Mouse (Mus musculus) heart, postnatal 0 days (tissue): ENCODE measurements around the gene Hoxd3. TPM values are rescaled to one million over a fixed set of nuclear protein-coding genes. Genes with fewer than 3 reads are reported as not detected.

Experiments used
- ATAC-seq: fragments of 200-750 bp; cut with Nextera tagmentation; 2 replicates; pipeline ENCODE4 v1.8.0; 2017; ENCODE audit warnings: low read depth, moderate number of reproducible peaks, moderate library complexity; ENCODE audit not compliant: insufficient read depth
- DNase-seq: peaks from one replicate; pipeline ENCODE4 v3.0.0-alpha.2; 2016; ENCODE audit warnings: low spot score
- H3K27ac ChIP-seq: fragments of 300-500 bp; sonication (generic); 2 replicates; pipeline ENCODE4 v1.5.1; 2014; ENCODE audit warnings: low read depth, mild to moderate bottlenecking
- H3K27me3 ChIP-seq: fragments of 300-500 bp; sonication (generic); 2 replicates; pipeline ENCODE4 v1.6.1; 2014; ENCODE audit warnings: low read length, mixed read lengths; ENCODE audit not compliant: control insufficient read depth, insufficient read depth
- H3K36me3 ChIP-seq: fragments of 300-500 bp; sonication (generic); replicated peaks from 2 replicates; pipeline ENCODE4 v1.6.1; 2014; ENCODE audit warnings: low read length, mixed read lengths; ENCODE audit not compliant: control insufficient read depth, insufficient read depth
- H3K4me1 ChIP-seq: fragments of 300-500 bp; sonication (generic); 2 replicates; pipeline ENCODE4 v1.6.1; 2014; ENCODE audit warnings: antibody characterized with exemption; ENCODE audit not compliant: control insufficient read depth, insufficient read depth
- H3K4me2 ChIP-seq: fragments of 300-500 bp; sonication (generic); 2 replicates; pipeline ENCODE4 v1.6.1; 2014; ENCODE audit warnings: low read depth, mild to moderate bottlenecking, low read length, moderate library complexity
- H3K4me3 ChIP-seq: fragments of 300-500 bp; sonication (generic); 2 replicates; pipeline ENCODE4 v1.5.1; 2014; ENCODE audit warnings: low read depth, low read length
- H3K9ac ChIP-seq: fragments of 300-500 bp; sonication (generic); replicated peaks from 2 replicates; pipeline ENCODE4 v1.6.1; 2014; ENCODE audit warnings: low read depth, low read length, mixed read lengths
- H3K9me3 ChIP-seq: fragments of 300-500 bp; sonication (generic); replicated peaks from 2 replicates; pipeline ENCODE4 v1.6.1; 2016; ENCODE audit warnings: low read length; ENCODE audit not compliant: control insufficient read depth
- CTCF ChIP-seq: IDR thresholded peaks from 2 replicates; pipeline ENCODE4 v1.5.1; 2016; ENCODE audit warnings: antibody characterized with exemption, control low read depth, low read depth
- EP300 ChIP-seq: IDR thresholded peaks from 2 replicates; pipeline ENCODE4 v1.6.1; 2016; ENCODE audit warnings: antibody characterized with exemption, low read depth
- WGBS: fragments of 180-500 bp; shearing (Covaris S2); extraction: QIAGEN DNeasy Blood & Tissue Kit; methylation state at CpG from one replicate; pipeline ENCODE4 v1.1.7; 2014; 5-methylcytosine and 5-hydroxymethylcytosine counted together
- microRNA counts: library from miRNA; unstranded; fragments of <30 nt; microRNA quantifications from one replicate; lab custom pipeline; 2015
- microRNA-seq: library from miRNA; unstranded; fragments of <30 nt; microRNA quantifications from one replicate; pipeline ENCODE4, GENCODE M21; 2016
- polyA plus RNA-seq: library from polyadenylated mRNA; unstranded; fragments of >200 nt; fragmentation: Nextera tagmentation; extraction: Ambion mirVana; gene quantifications from 2 replicates; pipeline ENCODE4 v1.2.1, GENCODE M21; 2015
- total RNA-seq: library from RNA; depleted of rRNA; stranded (reverse); fragments of >200 nt; gene quantifications from 2 replicates; pipeline ENCODE4 v1.2.3, GENCODE M21; 2014; ENCODE audit warnings: low replicate concordance; rRNA removed

Gene Hoxd3
- total and polyA plus RNA-seq, 2 experiments from 2014 or later, result 0.04 TPM; not detected in 1

- Histone ChIP-seq H3K9ac (no peak overlapping the region), H3K27ac (no peak overlapping the region), H3K4me3 (no peak overlapping the region), H3K27me3 (0 out of 2 replicates have a peak, but pooled peaks cover 2% of the 10 kb centered on the region), H3K4me2 (no peak overlapping the region), H3K36me3 (no peaks in the 10 kb centered on the region), H3K4me1 (no peaks in the 10 kb centered on the region), H3K9me3 (no peaks in the 10 kb centered on the region)
- no peak for TF ChIP-seq EP300
- TF ChIP-seq CTCF, result no peak
- ATAC-seq (no peak), DNase-seq (no peak)
- WGBS, result 65% methylated on average over 13 of the region's 13 CpGs
Measured at GRCm38 (mm10) chr2:74777536-74778275, 66.0 kb downstream of the Hoxd3 start.

DNA sequence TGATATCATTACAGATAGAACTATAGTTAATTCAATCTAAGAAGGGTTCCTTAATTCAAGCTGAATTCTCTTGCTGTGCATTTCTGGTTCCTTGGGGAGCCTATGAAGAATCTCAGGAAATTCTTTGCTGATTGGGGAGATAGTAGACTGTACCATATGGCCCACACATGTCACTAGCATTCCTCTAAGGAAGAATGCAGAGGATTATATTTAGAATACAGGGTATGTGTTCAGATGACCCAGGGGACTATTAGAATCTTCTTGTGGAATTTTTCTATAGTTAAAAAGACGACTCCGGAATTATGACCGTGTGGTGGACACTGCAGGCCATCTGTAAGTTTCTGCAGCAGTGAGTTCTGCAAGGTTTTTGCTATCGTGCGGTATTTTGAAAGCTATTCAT, 69.7 kb downstream of the Hoxd3 start:
- DNase-seq (no peak), ATAC-seq (no peak)
- Histone ChIP-seq H3K4me1 (no peaks in the 10 kb centered on the region), H3K27me3 (no peaks in the 10 kb centered on the region), H3K27ac (no peak overlapping the region), H3K36me3 (no peaks in the 10 kb centered on the region), H3K9me3 (no peaks in the 10 kb centered on the region), H3K9ac (no peak overlapping the region), H3K4me3 (no peak overlapping the region), H3K4me2 (no peak overlapping the region)
- no peak for TF ChIP-seq CTCF
- TF ChIP-seq EP300, result no peak
- WGBS, result 61% methylated on average over 5 of the region's 5 CpGs

DNA sequence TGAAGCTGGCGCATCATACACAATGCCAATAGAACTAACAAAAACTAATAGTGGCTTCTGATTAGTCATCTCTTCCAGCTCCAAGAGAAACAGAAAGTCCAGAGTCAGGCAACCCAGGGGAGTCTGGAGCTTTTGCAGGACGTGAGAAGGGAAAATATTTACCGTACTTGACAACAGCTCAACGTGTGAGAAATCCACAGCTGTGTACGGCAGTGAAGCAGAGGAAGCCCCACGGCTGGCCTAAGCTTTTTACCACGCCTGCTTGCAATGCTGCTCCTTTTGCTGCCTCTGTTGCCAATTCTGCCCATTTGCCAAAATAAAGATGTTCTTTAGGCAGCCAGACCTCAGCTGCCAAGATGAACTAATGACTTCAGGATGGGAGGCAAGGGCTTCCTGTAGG, 83.8 kb downstream of the Hoxd3 start:
- Histone ChIP-seq H3K27me3 (no peaks in the 10 kb centered on the region), H3K9me3 (no peaks in the 10 kb centered on the region), H3K4me3 (no peak overlapping the region), H3K9ac (no peak overlapping the region), H3K4me2 (no peak overlapping the region), H3K4me1 (no peaks in the 10 kb centered on the region), H3K36me3 (no peaks in the 10 kb centered on the region), H3K27ac (no peak overlapping the region)
- no peak for ATAC-seq
- peak; percentile 41 for DNase-seq
- TF ChIP-seq EP300 (no peak), CTCF (no peak)
- 29% methylated on average over 7 of the region's 7 CpGs for WGBS

MicroRNA genes within 50 kb of the gene (microRNA counts, 519-probe panel; counts per million panel counts)
- 2,187 counts per million, percentile 21 among the panel's probes with 10 or more counts for microRNA mmu-miR-10b (lab: Ali Mortazavi, UCI)

Small RNAs within 50 kb of the gene (microRNA-seq; reads per million reads assigned to microRNA genes)
- gene Gm44463 (not detected), gene Mir10b (1,406 reads per million, percentile 83 among the genes with 10 or more reads in this experiment)

Other genes starting within 250 kb of the Hoxd3 start
- gene Lnpk, start 132.5 kb upstream of the Hoxd3 start, total RNA-seq, result 9.0 and 13.9 TPM in 2 replicates
- gene Lnpk, start 132.5 kb upstream of the Hoxd3 start, polyA plus RNA-seq, result 12.3 and 12.6 TPM in 2 replicates
- gene Evx2, start 52.4 kb upstream of the Hoxd3 start, total RNA-seq, result not detected in 2 replicates
- not detected in 2 replicates for gene Evx2, start 52.4 kb upstream of the Hoxd3 start, polyA plus RNA-seq
- not detected in 2 replicates for gene Hoxd13, start 43.6 kb upstream of the Hoxd3 start, total RNA-seq
- gene Hoxd13, start 43.6 kb upstream of the Hoxd3 start, polyA plus RNA-seq, result not detected in 2 replicates
- gene Hoxd12, start 36.9 kb upstream of the Hoxd3 start, total RNA-seq, result not detected in 2 replicates
- gene Hoxd12, start 36.9 kb upstream of the Hoxd3 start, polyA plus RNA-seq, result not detected in 2 replicates
- gene Hoxd11, start 32.4 kb upstream of the Hoxd3 start, total RNA-seq, result 0.11 TPM in 1 of 2 replicates, not detected in the other
- not detected in 2 replicates for gene Hoxd11, start 32.4 kb upstream of the Hoxd3 start, polyA plus RNA-seq
- gene Hoxd10, start 20.0 kb upstream of the Hoxd3 start, total RNA-seq, result not detected in 2 replicates
- gene Hoxd10, start 20.0 kb upstream of the Hoxd3 start, polyA plus RNA-seq, result 0.08 TPM in 1 of 2 replicates, not detected in the other
- gene Hoxd9, start 14.2 kb upstream of the Hoxd3 start, total RNA-seq, result 0.84 TPM in 1 of 2 replicates, not detected in the other
- 0.08 and 0.12 TPM in 2 replicates for gene Hoxd9, start 14.2 kb upstream of the Hoxd3 start, polyA plus RNA-seq
- 1.5 TPM in 1 of 2 replicates, not detected in the other for gene Hoxd8, start 7.3 kb upstream of the Hoxd3 start, total RNA-seq
- gene Hoxd8, start 7.3 kb upstream of the Hoxd3 start, polyA plus RNA-seq, result 0.23 and 0.26 TPM in 2 replicates
- gene Hoxd4, start within 50 bp of the Hoxd3 start, total RNA-seq, result 0.19 TPM in 1 of 2 replicates, not detected in the other
- 0.05 and 0.11 TPM in 2 replicates for gene Hoxd4, start within 50 bp of the Hoxd3 start, polyA plus RNA-seq
- 1.6 TPM in 1 of 2 replicates, not detected in the other for gene Gm28230, start 14.8 kb downstream of the Hoxd3 start, total RNA-seq
- not detected in 2 replicates for gene Gm28230, start 14.8 kb downstream of the Hoxd3 start, polyA plus RNA-seq
- gene Hoxd1, start 51.1 kb downstream of the Hoxd3 start, total RNA-seq, result not detected in 2 replicates
- gene Hoxd1, start 51.1 kb downstream of the Hoxd3 start, polyA plus RNA-seq, result not detected in 2 replicates
- 154 and 163 TPM in 2 replicates for gene Mtx2, start 113.9 kb downstream of the Hoxd3 start, total RNA-seq
- 189 and 198 TPM in 2 replicates for gene Mtx2, start 113.9 kb downstream of the Hoxd3 start, polyA plus RNA-seq